ENCODE assay signal across 10 mouse cellular contexts in the genomic region with DNA sequence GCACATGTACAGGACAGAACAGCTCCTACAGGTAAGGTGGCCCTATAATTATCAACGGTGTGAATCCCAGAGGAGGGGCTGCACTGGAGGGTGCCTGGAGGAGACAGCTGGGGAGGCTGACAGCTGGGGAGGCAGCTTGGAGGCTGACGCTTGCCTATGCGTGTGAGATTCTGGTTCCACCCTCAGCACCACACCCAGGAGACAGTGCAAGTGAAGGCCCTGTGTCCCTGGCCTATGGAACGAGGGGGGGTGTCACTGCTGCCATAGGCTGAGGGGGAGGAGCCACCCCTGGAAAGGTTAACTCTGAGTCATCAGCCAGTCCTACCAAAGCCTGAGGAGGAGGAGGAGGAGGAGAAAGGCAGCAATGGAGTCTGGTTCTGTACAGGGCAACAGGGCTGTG. TPM values are rescaled to one million over a fixed set of nuclear protein-coding genes. Genes with fewer than 3 reads are reported as not detected.
DNase-seq lines count a peak whose midpoint lies in the region; ATAC-seq and TF ChIP-seq lines count a peak whose summit lies in the region.
"Had no signal": no experiment of that assay in that cellular context is flagged by ENCODE, and none has a peak within 500 bp of the region (broad histone marks: within the 10 kb centered on the region; RNA-seq: fewer than 3 reads in every experiment).

No protein-coding gene starts in this region.

- H3K4me1 ChIP-seq in heart, embryonic 12.5 days (replicated peaks) = peaks cover 34% of the 10 kb centered on the region
- H3K4me1 ChIP-seq in lung, embryonic 16.5 days (replicated peaks; ENCODE audit: control insufficient read depth, insufficient read depth, low read length) = peaks cover 5% of the 10 kb centered on the region
- no peaks in the 10 kb centered on the region for H3K4me1 ChIP-seq in lung, adult 2 months (ENCODE audit: control insufficient read depth, insufficient read depth, low read length)

- intact Hi-C loops in heart, postnatal 14 days (cut with DNase I) = loop anchor here (5.0 kb wide), 1 partner anchor 40 kb away; a partner anchor contains a TSS

- no peaks in the 10 kb centered on the region for H3K27me3 ChIP-seq in heart, embryonic 12.5 days (replicated peaks)
- H3K27me3 ChIP-seq in lung, embryonic 16.5 days (ENCODE audit: control insufficient read depth, insufficient read depth, low read depth, low read length) = no peaks in the 10 kb centered on the region
- H3K27me3 ChIP-seq in myocyte (ENCODE audit: control insufficient read depth, insufficient read depth, insufficient read length) = no peaks in the 10 kb centered on the region
- H3K27me3 ChIP-seq: hindbrain, embryonic 12.5 days had no signal

- no peak for TF ChIP-seq POLR2A in lung, adult 2 months (IDR thresholded peaks at IDR 0.05; ENCODE audit: borderline replicate concordance, extremely low read depth, low read depth, low read length)
- no peak for TF ChIP-seq POLR2A in myocyte (IDR thresholded peaks at IDR 0.05; ENCODE audit: insufficient read length, low read depth)

- H3K27ac ChIP-seq in heart, embryonic 12.5 days (ENCODE audit: poor library complexity, severe bottlenecking) = peak overlapping the region; percentile 49
- no peak overlapping the region for H3K27ac ChIP-seq in lung, embryonic 16.5 days (ENCODE audit: low read length)
- H3K27ac ChIP-seq: hindbrain, embryonic 12.5 days had no signal

- no peak for DNase-seq in heart, postnatal 14 days
- DNase-seq in lung, adult 2 months = no peak
- peak; percentile 85 for DNase-seq in adrenal gland, adult 2 months
- DNase-seq in ovary, postnatal 14 days (ENCODE audit: low spot score) = no peak
- DNase-seq in cerebellum, adult 11 months = no peak

- ATAC-seq in heart, embryonic 12.5 days (ENCODE audit: insufficient number of reproducible peaks, low FRiP score) = 0 out of 2 replicates have a peak, but pooled peaks have one; percentile 12
- peak; percentile 13; the same call in 1 of the 2 replicates for ATAC-seq in lung, embryonic 16.5 days (ENCODE audit: low read depth)

- no peak overlapping the region for H3K4me2 ChIP-seq in heart, embryonic 12.5 days
- H3K4me2 ChIP-seq in lung, embryonic 16.5 days (ENCODE audit: low read depth, low read length) = no peak overlapping the region
- no peak overlapping the region for H3K4me2 ChIP-seq in myocyte (ENCODE audit: low read depth)
- H3K4me2 ChIP-seq: hindbrain, embryonic 12.5 days had no signal

- peaks cover 49% of the 10 kb centered on the region for H3K36me3 ChIP-seq in heart, embryonic 12.5 days
- H3K36me3 ChIP-seq in lung, embryonic 16.5 days (ENCODE audit: control insufficient read depth, insufficient read depth, low read length) = peaks cover 3% of the 10 kb centered on the region
- no peaks in the 10 kb centered on the region for H3K36me3 ChIP-seq in myocyte (ENCODE audit: control insufficient read depth, insufficient read depth)

- H3ac ChIP-seq in myocyte (ENCODE audit: control insufficient read depth, insufficient read length) = no peak overlapping the region

- H3K4me3 ChIP-seq in heart, embryonic 12.5 days = no peak overlapping the region
- no peak overlapping the region for H3K4me3 ChIP-seq in lung, embryonic 16.5 days (ENCODE audit: low read length)
- no peak overlapping the region for H3K4me3 ChIP-seq in lung, adult 2 months (replicated peaks; ENCODE audit: extremely low read depth, low read depth, low read length)
- H3K4me3 ChIP-seq in myocyte = no peak overlapping the region
- H3K4me3 ChIP-seq: hindbrain, embryonic 12.5 days had no signal

- no peaks in the 10 kb centered on the region for H3K79me2 ChIP-seq in myocyte (ENCODE audit: control insufficient read depth, insufficient read depth)

- TF ChIP-seq CTCF in lung, adult 2 months (IDR thresholded peaks at IDR 0.05; ENCODE audit: insufficient read depth, low read length) = no peak

- 0 out of 2 replicates have a peak overlapping the region, but pooled peaks have one; percentile 20 for H3K9ac ChIP-seq in heart, embryonic 12.5 days
- H3K9ac ChIP-seq in lung, embryonic 16.5 days (ENCODE audit: low read length) = no peak overlapping the region
- H3K9ac ChIP-seq: hindbrain, embryonic 12.5 days had no signal

- H3K9me3 ChIP-seq in heart, embryonic 12.5 days (replicated peaks) = no peaks in the 10 kb centered on the region
- no peaks in the 10 kb centered on the region for H3K9me3 ChIP-seq in lung, embryonic 16.5 days (ENCODE audit: control insufficient read depth, low read length)
- H3K9me3 ChIP-seq: hindbrain, embryonic 12.5 days had no signal

- 53% methylated on average over 4 of the region's 4 CpGs for WGBS in heart, embryonic 12.5 days
- WGBS in lung, embryonic 16.5 days = 62% methylated on average over 4 of the region's 4 CpGs
- 81% methylated on average over 4 of the region's 4 CpGs for WGBS in lung, adult 2 months

TF ChIP-seq in myocyte, 11 proteins besides CTCF, POLR2A, EP300 and RAD21:
- TF ChIP-seq MYOG (IDR thresholded peaks at IDR 0.05; ENCODE audit: control insufficient read depth in 1 of 3, insufficient read depth in 1 of 3, insufficient read length in 2 of 3, low read depth in 2 of 3) (peak in 2 of 3 experiments; percentile 80 to 86), MAX (IDR thresholded peaks at IDR 0.05; ENCODE audit: low read depth) (no peak), MYOD1 (IDR thresholded peaks at IDR 0.05; ENCODE audit: control insufficient read depth in 1 of 3, insufficient read length in 2 of 3, low read depth in 2 of 3) (peak in 2 of 3 experiments; percentile 49 to 86), TCF3 (IDR thresholded peaks at IDR 0.05; ENCODE audit: insufficient read length, low read depth) (no peak), CEBPB (IDR thresholded peaks at IDR 0.05; ENCODE audit: insufficient read depth, poor library complexity, severe bottlenecking) (no peak)
TF ChIP-seq in myocyte: peak in this region for 2.

RNA-seq across cellular contexts. Expression of a gene that starts 40.0 kb away (rescaled TPM):
- polyA plus RNA-seq in heart, embryonic 12.5 days (2016; fragmentation: Nextera tagmentation; extraction: Ambion mirVana) = 17.3 and 20.4 TPM in 2 replicates
- 100 to 1,000 TPM; 164 to 168 TPM for total RNA-seq in heart, postnatal 14 days (2021)
- polyA plus RNA-seq in lung, embryonic 16.5 days (2015; fragmentation: Nextera tagmentation; extraction: Ambion mirVana) = 8.6 and 9.9 TPM in 2 replicates
- 5.0 and 6.1 TPM in 2 replicates for polyA plus RNA-seq in lung, adult 2 months (2012; rRNA removed)
- 100 to 1,000 TPM; 109 to 185 TPM for total RNA-seq in adrenal gland, adult 2 months (2021)
- polyA plus RNA-seq in adrenal gland, adult 2 months (2012; rRNA removed) = 737 and 1,088 TPM in 2 replicates
- polyA plus RNA-seq in myocyte (2012; fragmentation: generic; extraction: Trizol) = 3.1 TPM
- total RNA-seq: common myeloid progenitor, adult 5-6 weeks had no signal

Comparison
In these comparisons a context has a peak if more than half of its experiments do, and no peak if none do; other contexts are left out.
1. RNA of a gene that starts 40.0 kb away (polyA plus RNA-seq): 737 to 1,088 TPM in adrenal gland, adult 2 months; 17.3 to 20.4 TPM in heart, embryonic 12.5 days, 8.6 to 9.9 TPM in lung, embryonic 16.5 days, 5.0 to 6.1 TPM in lung, adult 2 months and 3.1 TPM in myocyte (single experiment); every median in the first group is over 10 times any median in the second.